Mouse (Mus musculus) hindbrain, embryonic 10.5 days (tissue): Measurements from ENCODE around the gene Ppp2r5e. TPM values are rescaled to one million over a fixed set of nuclear protein-coding genes. Genes with fewer than 3 reads are reported as not detected.
A peak's percentile ranks its signal among the peaks of the same experiment; 100 is the strongest.

Experiments used
- DNase-seq: peaks from one replicate; pipeline ENCODE4 v3.0.0-alpha.2; 2017; ENCODE audit warnings: low spot score
- H3K27ac ChIP-seq: fragments of 300-500 bp; sonication (generic); 2 replicates; pipeline ENCODE4 v1.5.1; 2016; ENCODE audit warnings: mild to moderate bottlenecking, moderate library complexity
- H3K27me3 ChIP-seq: fragments of 300-500 bp; sonication (generic); 2 replicates; pipeline ENCODE4 v1.6.1; 2016; ENCODE audit warnings: mild to moderate bottlenecking; ENCODE audit not compliant: poor library complexity, insufficient read depth, severe bottlenecking
- H3K36me3 ChIP-seq: fragments of 300-500 bp; sonication (generic); 2 replicates; pipeline ENCODE4 v1.6.1; 2016; ENCODE audit warnings: mild to moderate bottlenecking, moderate library complexity
- H3K4me1 ChIP-seq: fragments of 300-500 bp; sonication (generic); replicated peaks from 2 replicates; pipeline ENCODE4 v1.6.1; 2016; ENCODE audit warnings: mild to moderate bottlenecking
- H3K4me3 ChIP-seq: fragments of 300-500 bp; sonication (generic); 2 replicates; pipeline ENCODE4 v1.5.1; 2016; ENCODE audit warnings: mild to moderate bottlenecking, moderate library complexity
- H3K9me3 ChIP-seq: fragments of 300-500 bp; sonication (generic); 2 replicates; pipeline ENCODE4 v1.6.1; 2016; ENCODE audit warnings: mild to moderate bottlenecking, moderate library complexity
- WGBS: fragments of 180-500 bp; shearing (Covaris S2); methylation state at CpG from one replicate; pipeline ENCODE4 v1.1.7; 2016; 5-methylcytosine and 5-hydroxymethylcytosine counted together
- polyA plus RNA-seq: library from polyadenylated mRNA; unstranded; fragments of >200 nt; fragmentation: Nextera tagmentation; extraction: Ambion mirVana; gene quantifications from 2 replicates; pipeline ENCODE4 v1.2.1, GENCODE M21; 2016

Gene Ppp2r5e
- polyA plus RNA-seq, 1 experiment from 2014 or later = 14.2 TPM

DNA sequence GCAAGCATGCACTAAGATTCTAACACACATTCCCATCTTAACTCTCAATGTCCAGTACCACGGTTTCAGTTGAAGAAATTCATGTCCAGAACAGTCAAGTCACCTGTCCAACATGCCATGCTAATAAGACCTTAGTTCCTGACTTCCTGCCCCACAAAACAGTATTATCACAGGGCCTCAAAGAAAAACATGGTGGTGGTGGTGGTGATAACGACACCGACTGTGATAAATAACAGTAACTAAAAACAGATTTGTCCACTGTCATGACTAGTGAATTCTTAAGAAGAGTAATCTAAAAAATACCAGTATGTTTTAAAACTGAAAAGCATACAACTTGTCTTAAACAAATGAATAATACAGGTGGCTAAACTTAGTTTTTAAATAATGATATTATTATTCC, 71.8 kb downstream of the Ppp2r5e start:
- H3K4me3 ChIP-seq = no peak overlapping the region
- DNase-seq = no peak
- peaks cover 7% of the 10 kb centered on the region; the same call in 1 of the 2 replicates for H3K36me3 ChIP-seq
- H3K9me3 ChIP-seq = no peaks in the 10 kb centered on the region
- peaks cover 11% of the 10 kb centered on the region for H3K4me1 ChIP-seq
- WGBS = 85% methylated on average over 3 of the region's 3 CpGs
- H3K27ac ChIP-seq = no peak overlapping the region
- H3K27me3 ChIP-seq = no peaks in the 10 kb centered on the region

DNA sequence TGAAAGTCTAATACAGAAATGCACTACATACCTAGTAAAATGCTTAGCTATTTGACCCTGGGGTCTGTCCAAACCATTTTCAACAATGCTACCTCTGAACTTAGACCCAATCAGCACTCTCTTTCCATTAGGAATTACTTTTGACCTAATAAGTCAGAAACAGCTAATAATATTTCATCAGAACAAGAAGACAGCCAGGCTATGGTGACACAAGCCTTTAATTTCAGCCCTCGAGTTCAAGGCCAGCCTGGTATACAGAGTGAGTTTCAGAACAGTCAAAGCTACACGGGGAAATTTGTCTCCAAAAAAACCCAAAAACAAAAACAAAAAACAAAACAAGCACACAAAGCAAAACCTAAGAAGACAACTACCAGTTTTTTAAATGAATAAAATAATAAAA, 73.1 kb downstream of the Ppp2r5e start:
- no peak for DNase-seq
- no peak overlapping the region for H3K4me3 ChIP-seq
- H3K27ac ChIP-seq = no peak overlapping the region
- H3K9me3 ChIP-seq = no peaks in the 10 kb centered on the region
- H3K4me1 ChIP-seq = peaks cover 11% of the 10 kb centered on the region
- WGBS = 88% methylated on average over 2 of the region's 2 CpGs
- H3K36me3 ChIP-seq = peaks cover 9% of the 10 kb centered on the region; the same call in 1 of the 2 replicates
- H3K27me3 ChIP-seq = no peaks in the 10 kb centered on the region

DNA sequence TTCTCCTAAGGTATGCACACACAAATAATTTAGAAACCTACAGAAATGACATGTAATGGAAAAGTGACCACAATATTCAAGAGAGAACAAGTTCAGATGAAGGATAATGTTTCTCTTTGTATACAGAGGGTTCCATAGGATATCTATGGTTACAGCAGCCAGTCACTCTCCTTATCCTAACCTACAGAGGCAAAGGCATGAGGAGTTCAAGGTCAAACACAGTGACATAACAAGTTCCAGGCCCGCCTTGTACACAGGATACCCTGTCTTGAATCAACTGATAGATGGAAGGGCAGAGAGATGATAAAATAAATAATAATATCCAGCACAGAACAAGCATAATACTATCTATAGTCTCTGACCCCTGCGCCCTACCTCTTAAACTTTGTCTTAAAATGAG, 73.7 kb downstream of the Ppp2r5e start:
- H3K27ac ChIP-seq = no peak overlapping the region
- peaks cover 11% of the 10 kb centered on the region for H3K4me1 ChIP-seq
- no peak overlapping the region for H3K4me3 ChIP-seq
- H3K9me3 ChIP-seq = no peaks in the 10 kb centered on the region
- 91% methylated on average over 2 of the region's 2 CpGs for WGBS
- no peaks in the 10 kb centered on the region for H3K27me3 ChIP-seq
- peaks cover 9% of the 10 kb centered on the region; the same call in 1 of the 2 replicates for H3K36me3 ChIP-seq
- DNase-seq = no peak

GRCm38 (mm10) chr12:75520395-75520794, 75.7 kb downstream of the Ppp2r5e start:
- H3K4me1 ChIP-seq = peaks cover 20% of the 10 kb centered on the region
- peaks cover 6% of the 10 kb centered on the region for H3K36me3 ChIP-seq
- H3K27ac ChIP-seq = no peak overlapping the region
- no peaks in the 10 kb centered on the region for H3K27me3 ChIP-seq
- no peak overlapping the region for H3K4me3 ChIP-seq
- H3K9me3 ChIP-seq = no peaks in the 10 kb centered on the region
- DNase-seq = no peak
- 78% methylated on average over 3 of the region's 3 CpGs for WGBS

DNA sequence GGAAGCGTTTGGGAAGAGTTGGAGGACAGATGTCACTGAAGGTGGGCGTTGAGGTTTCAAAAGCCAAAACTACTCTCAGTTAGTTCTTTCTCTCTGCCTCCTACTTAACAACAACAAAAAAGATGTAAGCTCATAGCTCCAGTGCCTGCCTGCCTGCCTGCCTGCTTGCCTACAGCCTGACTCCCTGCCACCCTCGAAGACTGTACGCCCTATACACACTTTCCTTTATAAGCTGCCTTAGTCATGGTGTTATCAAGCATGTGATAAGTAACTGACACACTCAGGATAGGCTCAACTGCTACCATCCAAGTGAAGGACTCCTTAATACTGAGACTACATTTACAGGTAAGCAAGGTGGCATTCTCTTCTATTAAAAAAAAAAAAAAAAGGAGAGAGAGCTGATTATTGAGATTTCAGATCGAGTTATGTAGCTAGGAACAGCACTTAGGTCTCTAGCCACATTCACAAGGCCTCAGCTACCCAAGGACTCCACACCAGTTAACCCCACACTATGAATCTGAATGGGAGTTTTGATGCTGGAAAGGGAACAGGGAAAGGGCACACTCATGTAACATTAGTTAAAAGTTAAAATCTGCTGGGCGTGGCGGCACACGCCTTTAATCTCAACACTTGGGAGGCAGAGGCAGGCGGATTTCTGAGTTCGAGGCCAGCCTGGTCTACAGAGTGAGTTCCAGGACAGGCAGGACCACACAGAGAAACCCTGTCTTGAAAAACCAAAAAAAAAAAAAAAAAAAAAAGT, 76.7 kb downstream of the Ppp2r5e start:
- Histone ChIP-seq H3K9me3 (no peaks in the 10 kb centered on the region), H3K4me3 (no peak overlapping the region), H3K4me1 (peaks cover 21% of the 10 kb centered on the region), H3K36me3 (peaks cover 16% of the 10 kb centered on the region), H3K27ac (no peak overlapping the region), H3K27me3 (no peaks in the 10 kb centered on the region)
- 92% methylated on average over 10 of the region's 10 CpGs for WGBS
- DNase-seq = no peak

DNA sequence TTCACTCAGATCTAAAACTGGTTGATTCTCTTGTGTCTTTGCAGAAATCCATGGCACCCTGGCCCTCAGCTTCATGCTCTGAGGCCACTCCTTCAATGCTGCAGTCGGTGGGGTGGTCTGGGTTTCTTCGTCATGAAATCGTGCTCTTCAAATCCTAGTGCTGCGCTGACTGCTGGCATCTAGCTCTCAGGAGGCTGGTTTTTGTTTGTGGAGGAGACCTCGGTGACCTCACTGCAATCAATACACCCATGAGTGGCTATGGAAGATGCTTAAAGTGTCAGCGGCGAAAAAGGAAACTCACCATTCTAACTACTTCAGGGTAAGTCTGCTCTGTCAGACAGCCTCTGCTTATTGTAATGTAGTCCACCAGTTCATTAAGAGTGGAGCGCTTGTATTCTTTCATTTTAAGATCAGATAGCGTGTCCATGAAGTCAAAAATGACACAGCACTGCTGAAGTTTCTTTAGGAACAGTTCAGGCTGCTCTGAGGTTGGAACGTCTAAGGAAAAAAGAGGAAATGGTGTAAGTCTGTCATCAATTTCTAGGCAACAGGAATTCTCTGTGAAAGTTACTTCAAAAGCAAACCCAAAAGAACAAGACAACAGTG, 80.6 kb downstream of the Ppp2r5e start:
- Histone ChIP-seq H3K4me3 (no peak overlapping the region), H3K4me1 (peaks cover 15% of the 10 kb centered on the region; the same call in 1 of the 2 replicates), H3K9me3 (no peaks in the 10 kb centered on the region), H3K27ac (no peak overlapping the region), H3K36me3 (peaks cover 26% of the 10 kb centered on the region), H3K27me3 (no peaks in the 10 kb centered on the region)
- WGBS = 57% methylated on average over 10 of the region's 10 CpGs
- peak; percentile 4 for DNase-seq

- peaks cover 33% of the 10 kb centered on the region for H3K36me3 ChIP-seq
- peaks cover 9% of the 10 kb centered on the region; the same call in 1 of the 2 replicates for H3K4me1 ChIP-seq
- no peak overlapping the region for H3K27ac ChIP-seq
- H3K9me3 ChIP-seq = no peaks in the 10 kb centered on the region
- DNase-seq = no peak
- no peak overlapping the region for H3K4me3 ChIP-seq
- no peaks in the 10 kb centered on the region for H3K27me3 ChIP-seq
- WGBS = 94% methylated on average over 2 of the region's 2 CpGs
Measured at GRCm38 (mm10) chr12:75511520-75511919, 84.5 kb downstream of the Ppp2r5e start.

GRCm38 (mm10) chr12:75504991-75505650, 90.9 kb downstream of the Ppp2r5e start:
- H3K36me3 ChIP-seq = peaks cover 10% of the 10 kb centered on the region
- no peaks in the 10 kb centered on the region for H3K4me1 ChIP-seq
- DNase-seq = no peak
- no peaks in the 10 kb centered on the region for H3K27me3 ChIP-seq
- H3K4me3 ChIP-seq = no peak overlapping the region
- H3K27ac ChIP-seq = no peak overlapping the region
- H3K9me3 ChIP-seq = no peaks in the 10 kb centered on the region
- 85% methylated on average over 6 of the region's 6 CpGs for WGBS

DNA sequence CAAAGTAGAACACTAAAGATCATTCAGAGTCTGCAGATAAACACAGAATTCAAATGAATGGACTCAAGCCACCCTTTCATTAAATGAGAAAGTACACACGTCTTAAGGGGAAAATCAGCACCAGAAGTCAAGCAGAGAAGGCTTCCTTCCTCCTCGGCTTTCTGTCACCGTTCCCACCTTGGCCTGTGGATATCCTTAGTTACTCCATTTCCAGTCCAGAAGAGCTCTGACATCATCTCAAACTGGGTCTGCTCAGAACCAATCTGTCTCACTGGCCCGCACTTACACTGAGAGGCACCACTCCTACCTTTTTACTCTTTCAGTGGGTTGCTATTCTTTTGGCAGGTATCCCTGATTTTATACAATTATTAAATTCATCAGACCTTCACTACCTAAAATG, 93.4 kb downstream of the Ppp2r5e start:
- Histone ChIP-seq H3K36me3 (peaks cover 6% of the 10 kb centered on the region; the same call in 1 of the 2 replicates), H3K27ac (no peak overlapping the region), H3K9me3 (no peaks in the 10 kb centered on the region), H3K27me3 (no peaks in the 10 kb centered on the region), H3K4me3 (no peak overlapping the region), H3K4me1 (no peaks in the 10 kb centered on the region)
- 88% methylated on average over 4 of the region's 4 CpGs for WGBS
- no peak for DNase-seq

DNA sequence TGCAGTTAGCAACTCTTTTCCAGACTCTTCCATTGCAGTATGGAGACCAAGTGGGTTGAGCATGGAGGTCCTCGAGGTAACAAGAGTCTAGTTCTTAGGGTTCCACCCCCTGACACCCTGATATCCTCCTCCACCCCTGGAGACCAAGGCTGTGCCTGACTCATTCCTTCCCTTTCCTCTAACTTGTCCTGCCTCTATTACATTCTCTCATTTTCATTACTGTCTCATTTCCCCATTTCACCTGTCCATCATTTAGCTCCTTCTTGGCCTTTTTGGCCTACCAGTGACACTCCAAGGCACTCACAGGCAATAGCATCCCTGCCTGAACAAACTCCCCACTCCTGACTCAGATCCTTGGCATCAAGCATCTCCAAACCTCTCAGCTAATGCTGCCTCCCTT, 98.3 kb downstream of the Ppp2r5e start:
- WGBS = 95% methylated on average over 1 of the region's 1 CpGs
- Histone ChIP-seq H3K4me1 (no peaks in the 10 kb centered on the region), H3K36me3 (0 out of 2 replicates have a peak, but pooled peaks cover 2% of the 10 kb centered on the region), H3K9me3 (no peaks in the 10 kb centered on the region), H3K4me3 (no peak overlapping the region), H3K27ac (no peak overlapping the region), H3K27me3 (no peaks in the 10 kb centered on the region)
- DNase-seq = no peak

DNA sequence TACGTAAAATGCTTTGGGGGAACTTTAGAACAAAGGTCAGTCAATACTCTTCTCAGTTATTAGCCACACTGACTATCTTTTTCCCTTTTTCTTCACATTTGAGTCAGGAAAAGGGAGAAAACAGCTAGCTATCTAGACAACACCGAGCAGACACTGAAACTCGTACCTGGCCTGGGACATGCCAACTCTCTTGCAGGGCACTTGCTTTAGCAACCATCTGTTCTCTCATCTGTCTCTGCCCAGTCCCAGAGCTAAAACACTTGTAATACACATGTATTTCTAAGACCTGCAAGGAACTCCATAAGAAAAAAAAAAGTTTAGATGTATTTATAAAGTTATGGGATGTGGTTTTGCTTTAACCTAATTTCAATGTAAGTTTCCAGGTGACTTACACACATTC, 100.4 kb downstream of the Ppp2r5e start:
- DNase-seq = no peak
- H3K27me3 ChIP-seq = no peaks in the 10 kb centered on the region
- 93% methylated on average over 3 of the region's 3 CpGs for WGBS
- H3K27ac ChIP-seq = no peak overlapping the region
- no peak overlapping the region for H3K4me3 ChIP-seq
- peaks cover 5% of the 10 kb centered on the region for H3K36me3 ChIP-seq
- no peaks in the 10 kb centered on the region for H3K9me3 ChIP-seq
- no peaks in the 10 kb centered on the region for H3K4me1 ChIP-seq

DNA sequence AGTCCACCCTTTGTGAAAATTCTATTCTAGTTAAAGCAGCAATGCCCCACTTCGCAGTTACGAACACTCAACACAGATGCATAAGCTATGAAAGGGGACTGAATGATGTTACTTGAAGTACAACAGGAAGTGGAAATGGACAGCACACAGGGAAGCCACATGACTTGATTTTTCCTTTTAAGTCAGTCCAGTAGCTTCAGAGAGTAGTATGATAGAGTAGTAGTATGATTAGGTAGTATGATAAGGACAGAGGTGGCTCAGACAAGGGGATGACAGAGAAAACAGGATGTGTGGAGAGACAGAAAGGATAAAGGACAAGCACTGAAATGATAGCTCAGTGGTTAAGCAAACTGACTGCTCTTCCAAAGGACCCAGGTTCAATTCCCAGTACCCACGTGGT, 101.4 kb downstream of the Ppp2r5e start:
- peaks cover 9% of the 10 kb centered on the region for H3K36me3 ChIP-seq
- H3K9me3 ChIP-seq = no peaks in the 10 kb centered on the region
- H3K27me3 ChIP-seq = no peaks in the 10 kb centered on the region
- H3K27ac ChIP-seq = no peak overlapping the region
- H3K4me1 ChIP-seq = no peaks in the 10 kb centered on the region
- no peak for DNase-seq
- WGBS = 94% methylated on average over 3 of the region's 3 CpGs
- no peak overlapping the region for H3K4me3 ChIP-seq
